Mouse (Mus musculus) gastrocnemius, adult 2 months (tissue): ENCODE measurements around the gene Ift22. TPM values are rescaled to one million over a fixed set of nuclear protein-coding genes. Genes with fewer than 3 reads are reported as not detected.

Source experiments
- DNase-seq: peaks from one replicate; pipeline ENCODE4 v3.0.0; 2022
- H3K27ac ChIP-seq: fragments of 200-600 bp; 2 replicates; pipeline ENCODE4 v1.8.1; 2022; ENCODE audit warnings: mild to moderate bottlenecking
- H3K4me3 ChIP-seq: fragments of 200-600 bp; 2 replicates; pipeline ENCODE4 v1.8.1; 2022; ENCODE audit warnings: mild to moderate bottlenecking, moderate library complexity
- CTCF ChIP-seq: fragments of 200-600 bp; IDR thresholded peaks from 2 replicates; pipeline ENCODE4 v1.8.1; 2022; ENCODE audit warnings: antibody characterized with exemption, mild to moderate bottlenecking, moderate library complexity
- intact Hi-C: fragments of 180-260 bp; cut with DNase I; formaldehyde crosslinking; loops from one replicate; pipeline ENCODE4 v1.15.1; 2025
- total RNA-seq, 2 experiments: library from RNA; stranded (reverse); gene quantifications; 2 replicates each; pipeline ENCODE4 v1.2.3; 2021

The Ift22 gene
- total RNA-seq, 2 experiments from 2014 or later: 5.4 to 5.8 TPM

DNA sequence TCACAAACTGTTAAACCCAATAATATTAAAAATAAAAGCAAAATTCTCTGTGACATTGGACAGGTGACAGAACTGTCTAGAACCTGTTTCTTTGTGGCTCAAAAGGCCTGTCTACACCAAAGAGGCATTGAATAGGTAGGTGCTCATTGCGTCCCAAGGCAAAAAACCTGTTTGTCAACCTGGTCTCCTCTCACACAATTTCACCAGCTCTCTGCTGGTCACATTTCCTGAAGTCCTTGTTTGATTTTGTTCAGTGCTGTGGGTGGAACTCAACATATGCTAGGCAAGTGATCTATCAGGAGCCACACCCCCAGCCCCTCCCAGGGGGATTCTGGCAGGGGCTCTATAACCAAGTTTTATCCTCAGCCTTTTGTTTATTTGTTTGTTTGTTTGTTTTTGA, 49.3 kb downstream of the Ift22 start:
- DNase-seq: no peak
- no peak overlapping the region for H3K27ac ChIP-seq
- intact Hi-C loops: no loop called here
- no peak for TF ChIP-seq CTCF
- no peak overlapping the region for H3K4me3 ChIP-seq

DNA sequence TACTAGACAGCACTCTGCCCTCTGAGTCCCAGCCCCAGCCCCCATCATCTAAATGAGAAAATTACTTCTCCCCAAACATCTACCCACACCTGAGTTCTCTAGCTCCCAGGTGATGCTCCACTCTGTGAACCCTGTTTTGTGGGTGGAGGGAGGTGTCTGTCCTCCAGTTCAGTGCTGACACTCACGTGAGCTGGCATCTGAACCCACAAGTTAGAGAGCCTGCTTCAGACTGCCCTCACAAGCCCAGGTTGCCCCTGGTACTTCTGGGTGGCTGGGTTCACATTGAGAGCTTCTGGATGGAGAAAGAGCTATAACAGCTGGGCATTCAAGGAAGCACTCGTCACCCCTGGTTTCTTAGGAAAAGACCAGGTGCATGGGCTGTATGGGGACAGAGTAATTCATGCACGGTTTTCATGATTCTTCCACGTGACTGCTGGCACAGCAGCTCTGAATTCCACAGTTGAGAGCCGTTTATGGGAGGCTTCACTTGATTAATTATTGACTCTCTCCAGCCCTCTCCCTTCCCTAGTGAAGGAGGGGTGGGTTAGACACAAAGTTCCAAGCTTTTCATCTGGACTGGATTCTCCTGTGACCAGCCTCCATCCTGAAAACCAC, 51.1 kb downstream of the Ift22 start:
- TF ChIP-seq CTCF: no peak
- DNase-seq: no peak
- peak overlapping the region; percentile 24; the same call in 1 of the 2 replicates for H3K27ac ChIP-seq
- intact Hi-C loops: no loop called here
- no peak overlapping the region for H3K4me3 ChIP-seq

DNA sequence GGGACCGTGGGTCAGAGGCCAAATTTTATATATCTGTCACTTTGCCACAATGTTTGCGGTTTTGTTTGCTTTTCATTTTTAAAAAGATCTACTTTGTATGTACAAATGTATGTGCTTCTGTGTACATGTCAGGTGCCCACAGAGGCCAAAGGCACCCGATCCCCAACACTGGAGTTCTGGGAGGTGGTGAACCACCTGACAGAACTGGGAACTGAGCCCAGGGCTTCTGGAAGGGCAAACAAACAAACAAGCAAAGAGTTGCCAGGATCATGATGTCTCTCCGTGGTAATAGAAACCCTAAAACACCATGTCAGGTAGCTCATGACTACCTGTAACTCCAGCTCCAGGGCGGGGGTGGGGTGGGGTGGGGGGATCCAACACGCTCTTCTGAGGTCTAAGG, 52.1 kb downstream of the Ift22 start:
- Histone ChIP-seq H3K27ac (peak overlapping the region; percentile 29; the same call in 1 of the 2 replicates), H3K4me3 (no peak overlapping the region)
- TF ChIP-seq CTCF: no peak
- intact Hi-C loops: no loop called here
- DNase-seq: peak; percentile 49

DNA sequence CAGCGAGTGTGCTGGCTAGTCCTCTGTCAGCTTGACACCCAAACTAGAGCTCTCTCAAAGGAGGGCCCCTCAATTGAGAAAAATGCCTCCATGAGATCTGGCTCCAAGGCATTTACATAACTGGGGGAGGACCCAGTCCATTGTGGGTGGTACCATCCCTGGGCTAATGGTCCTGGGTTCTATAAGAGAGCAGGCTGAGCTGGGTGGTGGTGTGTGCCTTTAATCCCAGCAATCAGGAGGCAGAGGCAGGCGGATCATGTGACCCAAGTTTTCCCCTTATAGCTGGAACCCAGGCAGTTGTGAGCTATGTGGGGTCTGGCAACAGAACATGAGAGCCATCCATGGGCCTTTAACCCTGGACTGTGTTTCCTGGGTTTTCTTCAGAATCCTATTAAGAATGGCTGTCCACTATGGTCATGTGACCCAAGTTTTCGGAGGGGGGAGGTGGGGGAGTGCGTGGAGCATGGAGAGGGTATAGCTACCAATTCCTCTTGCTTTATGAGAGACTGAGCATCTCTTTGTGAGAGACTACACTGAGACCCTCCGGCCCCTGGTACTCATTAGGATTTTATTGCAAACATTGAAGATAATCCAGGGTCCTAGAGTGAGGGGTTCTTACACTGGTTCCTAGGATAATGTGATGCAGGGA, 53.5 kb downstream of the Ift22 start:
- TF ChIP-seq CTCF: no peak
- intact Hi-C loops: no loop called here
- Histone ChIP-seq H3K27ac (peak overlapping the region; percentile 98), H3K4me3 (peak overlapping the region; percentile 95)
- DNase-seq: no peak

DNA sequence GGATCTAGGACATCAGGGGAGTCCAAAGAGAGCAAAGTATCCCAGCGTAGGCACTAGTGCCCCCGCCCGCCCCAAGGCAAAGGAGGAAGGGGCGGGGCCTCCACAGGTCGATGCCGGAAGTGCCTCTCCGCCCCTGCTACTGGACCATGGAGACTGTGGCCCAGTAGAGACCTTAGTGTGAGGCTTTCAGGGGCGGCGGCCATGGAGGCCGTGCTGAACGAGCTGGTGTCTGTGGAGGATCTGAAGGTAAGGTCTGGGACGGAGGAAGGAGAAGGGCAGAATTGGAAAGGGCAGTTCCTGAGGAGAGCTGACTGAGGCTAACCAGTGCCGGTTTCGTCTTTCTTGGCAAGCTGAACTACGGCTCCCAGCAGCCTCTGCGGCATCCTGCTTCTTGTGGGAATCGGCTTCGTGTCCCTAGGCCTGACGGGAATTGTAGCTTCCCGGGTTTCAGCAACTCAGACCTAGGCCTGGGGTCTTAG, 54.1 kb downstream of the Ift22 start:
- Histone ChIP-seq H3K27ac (peak overlapping the region; percentile 98), H3K4me3 (peak overlapping the region; percentile 95)
- TF ChIP-seq CTCF: no peak
- intact Hi-C loops: no loop called here
- peak; percentile 93 for DNase-seq

DNA sequence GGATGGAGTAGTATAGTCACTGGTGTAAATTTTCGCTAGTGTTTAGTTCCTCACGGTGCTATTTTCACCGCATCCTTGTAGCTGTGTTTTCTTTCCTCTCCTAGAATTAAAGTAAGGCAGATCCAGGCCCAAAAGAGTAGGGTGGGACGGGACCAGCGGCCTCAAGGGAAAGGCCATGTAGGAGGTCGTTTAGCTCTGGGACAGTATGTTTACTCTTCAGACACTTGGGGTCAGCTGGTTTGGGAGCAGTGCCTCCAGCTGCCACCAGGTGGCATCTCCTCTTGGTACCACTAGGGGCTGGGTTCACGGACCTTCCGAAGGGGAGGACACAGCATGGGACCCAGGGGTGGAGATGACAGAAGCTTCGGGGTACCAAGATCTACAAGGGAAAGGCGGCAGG, 54.6 kb downstream of the Ift22 start:
- TF ChIP-seq CTCF: no peak; the same call in 1 of the 2 replicates
- DNase-seq: peak; percentile 89
- Histone ChIP-seq H3K27ac (peak overlapping the region; percentile 98), H3K4me3 (peak overlapping the region; percentile 95)
- intact Hi-C loops: no loop called here

DNA sequence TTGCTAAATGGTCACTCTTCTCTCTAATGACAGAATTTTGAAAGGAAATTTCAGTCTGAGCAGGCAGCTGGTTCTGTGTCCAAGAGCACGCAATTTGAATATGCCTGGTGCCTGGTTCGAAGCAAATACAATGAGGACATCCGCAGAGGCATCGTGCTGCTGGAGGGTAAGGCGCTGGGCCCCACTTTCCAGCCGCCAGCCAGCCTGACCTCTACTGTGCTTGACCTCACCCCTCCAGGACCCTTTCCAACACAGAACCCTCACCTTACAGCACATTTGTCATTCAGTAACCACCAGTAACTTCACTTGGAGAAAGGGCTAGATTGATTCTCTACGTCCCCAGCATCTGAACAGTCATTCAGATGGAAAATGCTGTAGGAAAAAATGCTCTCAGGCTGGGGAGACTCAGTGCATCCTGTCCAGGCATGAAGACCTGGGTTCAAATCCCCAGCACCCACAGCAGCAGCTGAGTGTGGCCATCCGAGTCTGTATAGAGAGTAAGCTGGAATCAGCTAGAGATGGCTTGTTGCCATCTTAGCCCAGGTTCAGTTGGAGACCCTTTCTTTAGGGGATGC, 55.1 kb downstream of the Ift22 start:
- peak overlapping the region; percentile 98 for H3K27ac ChIP-seq
- intact Hi-C loops: no loop called here
- peak overlapping the region; percentile 95 for H3K4me3 ChIP-seq
- no peak for TF ChIP-seq CTCF
- DNase-seq: peak; percentile 32

Other genes with a start within 250 kb of the Ift22 start
- 1 to 10 TPM in 1 of 2 experiments, not detected in 1; 3.5 TPM for gene Myl10, start 215.0 kb upstream of the Ift22 start, total RNA-seq
- gene Col26a1, start 24.9 kb upstream of the Ift22 start, total RNA-seq: 1 to 10 TPM; 1.4 to 2.1 TPM
- gene Fis1, start 45.1 kb downstream of the Ift22 start, total RNA-seq: 100 to 1,000 TPM; 179 to 181 TPM
- 1 to 10 TPM; 2.1 to 2.3 TPM for gene Cldn15, start 58.5 kb downstream of the Ift22 start, total RNA-seq
- gene Plod3, start 78.9 kb downstream of the Ift22 start, total RNA-seq: 10 to 100 TPM; 15.2 to 20.6 TPM
- gene Znhit1, start 79.9 kb downstream of the Ift22 start, total RNA-seq: 10 to 100 TPM; 61.2 to 79.6 TPM
- gene Vgf, start 118.2 kb downstream of the Ift22 start, total RNA-seq: not detected
- 10 to 100 TPM; 12.4 to 19.2 TPM for gene Ap1s1, start 138.0 kb downstream of the Ift22 start, total RNA-seq
- gene Serpine1, start 164.1 kb downstream of the Ift22 start, total RNA-seq: 1 to 10 TPM; 2.5 to 2.8 TPM
- gene Trim56, start 208.1 kb downstream of the Ift22 start, total RNA-seq: 1 to 10 TPM; 7.5 to 9.3 TPM
- not detected for gene Muc3, start 241.2 kb downstream of the Ift22 start, total RNA-seq